Mouse (Mus musculus) c-Kit-negative CD71-positive TER-119-positive erythroid progenitor cells, embryonic 14.5 days (primary cell): ENCODE measurements around the gene Fau.
A peak's percentile ranks its signal among the peaks of the same experiment; 100 is the strongest.
"Not testable (repeated sequence)": the region's sequence is repeated elsewhere in the genome, so short reads cannot be mapped to it uniquely, and the experiment has no call there.

Experiments used
- DNase-seq: peaks from one replicate; pipeline ENCODE4 v3.0.0-alpha.2; 2013; ENCODE audit warnings: low read depth, low spot score

Fau gene

GRCm38 (mm10) chr19:6057313-6058096 is at the start of gene Fau, which contains the start of gene Mrpl49:
Fau (plus strand) TSS chr19:6057844.
Mrpl49 (minus strand) TSS chr19:6057785.
- peak; percentile 96 for DNase-seq

DNA sequence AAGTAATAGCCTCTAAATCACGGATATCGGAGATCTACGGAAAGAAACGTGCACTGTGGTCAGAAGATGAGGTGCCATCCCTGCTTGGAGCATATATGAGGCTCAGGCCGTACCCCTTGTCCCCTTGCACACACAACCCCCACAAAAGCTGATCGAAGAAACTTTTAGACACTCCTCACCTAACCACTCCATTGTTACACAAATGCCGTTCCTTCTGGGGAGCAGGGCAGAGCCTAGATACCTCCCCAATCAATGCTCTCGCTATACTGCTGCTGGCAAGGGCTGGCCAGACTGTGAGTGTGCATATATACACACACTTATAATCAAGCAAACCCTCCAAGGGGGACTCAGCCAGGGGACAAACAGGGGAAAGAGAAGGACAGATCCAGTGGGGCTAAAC is 48.5 kb upstream of the Fau start:
- no peak for DNase-seq

GRCm38 (mm10) chr19:6013691-6014090 is 44.0 kb upstream of the Fau start:
- no peak for DNase-seq

GRCm38 (mm10) chr19:6014991-6015510 is 42.6 kb upstream of the Fau start:
- peak; percentile 80 for DNase-seq

- no peak for DNase-seq
Observed at GRCm38 (mm10) chr19:6015511-6016315, 41.9 kb upstream of the Fau start, which contains the start of gene Capn1. Capn1 (minus strand) TSS chr19:6015897.

DNA sequence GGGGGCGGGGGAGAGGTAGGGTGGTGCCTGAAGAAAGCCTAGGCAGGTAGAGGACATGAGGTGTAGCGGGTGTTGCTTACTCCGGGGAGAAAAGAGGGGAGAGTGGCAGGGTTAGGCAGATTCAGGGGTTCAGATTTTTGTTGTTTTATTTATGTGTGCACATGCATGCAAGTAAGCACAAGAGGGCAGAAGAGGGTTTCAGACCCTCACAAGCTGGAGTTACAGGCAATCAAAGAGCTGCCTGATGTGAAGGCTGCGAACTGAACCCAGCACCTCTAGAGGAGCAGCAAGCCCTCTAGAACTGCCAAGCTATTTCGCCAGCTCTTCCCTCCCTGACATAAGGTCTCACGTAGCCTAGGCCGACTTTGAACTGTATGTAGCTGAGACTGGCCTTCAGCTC is 41.1 kb upstream of the Fau start:
- DNase-seq: no peak

- peak; percentile 88 for DNase-seq
Observed at GRCm38 (mm10) chr19:6018142-6019089, 39.2 kb upstream of the Fau start.

GRCm38 (mm10) chr19:6020276-6020675 is 37.4 kb upstream of the Fau start:
- no peak for DNase-seq

DNA sequence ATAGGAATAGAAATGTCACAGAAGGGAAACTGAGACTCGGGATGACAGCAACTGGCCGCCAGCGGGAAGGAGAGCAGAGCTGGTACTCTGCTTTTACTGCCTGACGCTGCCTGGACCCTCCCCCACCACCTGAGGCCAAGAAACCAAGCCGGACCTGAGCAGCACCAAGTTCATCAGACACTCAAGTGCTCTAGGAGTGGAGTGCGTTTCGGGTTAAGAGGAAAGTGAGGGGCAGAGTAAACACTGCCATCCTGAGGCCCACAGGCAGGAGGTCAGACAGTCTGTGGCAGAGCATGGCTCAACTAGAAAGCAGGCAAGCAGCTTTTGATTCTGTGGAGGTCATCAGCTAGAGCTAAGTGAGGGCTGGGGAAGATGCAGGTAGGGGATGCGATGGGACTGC is 34.6 kb upstream of the Fau start:
- DNase-seq: no peak

DNA sequence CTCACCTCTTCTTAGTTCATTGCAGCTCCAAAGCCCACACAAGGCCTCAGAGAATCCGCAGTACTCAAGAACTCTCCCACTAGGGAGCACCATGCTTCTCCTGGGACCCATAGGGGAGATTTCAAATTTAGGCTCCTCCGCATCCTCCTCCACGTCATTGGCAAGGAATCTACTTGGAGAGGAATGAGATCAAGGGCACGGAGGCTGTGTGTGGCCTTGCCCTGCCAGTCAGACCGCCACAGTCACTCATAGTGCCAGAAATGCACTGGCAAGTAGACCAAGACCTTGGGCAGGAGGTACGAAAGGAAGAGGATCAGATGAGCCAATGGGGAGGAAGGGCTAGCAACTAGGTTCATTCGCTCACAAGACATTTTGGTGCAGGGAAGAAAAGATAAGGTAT is 33.7 kb upstream of the Fau start:
- no peak for DNase-seq

DNA sequence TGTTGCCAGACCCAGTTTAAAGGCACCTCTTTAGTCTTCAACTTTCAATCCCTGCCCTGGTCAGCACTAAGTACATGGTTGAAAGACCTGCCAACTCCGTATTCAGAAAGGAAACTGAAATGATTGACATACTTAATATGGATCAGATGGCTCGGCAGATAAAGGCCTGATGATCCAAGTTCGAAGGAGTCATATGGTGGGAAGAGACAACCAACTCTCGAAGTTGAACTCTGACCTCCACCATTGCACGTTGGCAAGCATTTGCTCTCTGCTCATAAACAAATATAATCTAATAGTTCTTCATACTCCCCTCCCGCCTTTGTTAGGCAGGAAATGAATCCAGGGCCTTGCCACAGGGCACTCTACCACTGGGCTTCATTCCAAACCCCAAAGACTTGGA is 28.7 kb upstream of the Fau start:
- no peak for DNase-seq

- no peak for DNase-seq
Observed at GRCm38 (mm10) chr19:6029426-6029825, 28.2 kb upstream of the Fau start.

DNA sequence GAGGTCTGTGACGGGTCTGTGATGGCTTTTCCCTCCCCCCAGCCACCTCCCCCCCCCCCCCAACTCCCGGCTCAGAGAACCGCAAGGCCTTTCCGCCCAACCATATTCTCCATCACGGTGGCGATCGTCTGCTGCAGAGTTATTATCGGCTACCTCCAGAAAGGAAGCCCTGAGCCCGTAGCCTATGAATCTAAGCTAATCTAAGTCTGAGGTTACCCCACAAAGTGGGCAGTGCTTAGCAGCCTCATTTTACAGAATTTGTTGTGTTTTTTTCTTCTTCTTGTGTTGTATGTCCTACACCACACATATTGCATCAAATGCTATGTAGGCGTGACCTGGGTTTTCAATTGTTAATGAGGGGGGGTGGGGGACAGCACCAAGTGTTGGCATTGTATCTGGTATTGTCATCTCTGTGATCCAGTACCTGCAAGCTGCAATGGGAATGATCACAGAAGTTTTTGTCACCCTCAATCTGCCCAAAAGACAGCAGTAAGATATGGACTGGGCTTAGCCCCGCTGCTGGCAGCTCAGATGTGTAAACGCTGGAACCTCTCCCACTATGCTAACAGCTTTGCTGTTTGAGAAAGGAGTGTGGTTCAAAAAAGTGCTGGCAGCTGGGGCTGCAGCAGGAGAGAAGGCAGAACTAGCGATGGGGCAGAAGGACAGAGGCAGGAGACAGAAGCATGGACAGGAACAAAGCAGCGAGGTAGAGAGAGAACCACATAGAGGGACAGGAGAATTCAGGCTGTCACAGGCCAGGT is 26.9 kb upstream of the Fau start:
- DNase-seq: no peak

DNA sequence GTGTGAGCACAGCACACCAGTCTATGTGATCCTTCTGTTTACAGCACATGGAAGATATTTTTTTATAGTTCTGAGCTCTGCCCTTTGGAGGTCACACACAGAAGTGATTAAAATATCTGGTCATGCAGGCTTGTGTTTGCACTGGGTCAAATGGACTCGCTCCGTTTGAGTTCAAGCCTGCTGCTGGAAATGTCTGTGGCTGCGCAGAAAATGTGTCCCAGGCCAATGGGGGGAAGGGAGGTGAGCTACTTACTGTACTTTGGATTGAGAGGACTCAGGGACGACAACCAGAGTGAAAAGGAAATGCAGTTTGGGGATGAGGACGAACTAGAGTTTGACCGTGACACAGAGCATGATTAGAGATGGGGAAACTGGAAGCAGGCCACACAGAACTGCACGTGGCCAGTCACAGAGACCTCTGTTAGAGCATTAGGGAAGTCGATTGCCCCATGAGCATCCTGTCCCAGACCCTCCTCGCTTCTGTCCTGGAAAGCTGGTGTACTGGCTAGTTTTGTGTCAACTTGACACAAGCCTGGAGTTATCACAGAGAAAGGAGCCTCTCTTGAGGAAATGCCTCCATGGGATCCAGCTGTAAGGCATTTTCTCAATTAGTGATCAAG is 21.6 kb upstream of the Fau start:
- DNase-seq: no peak

DNA sequence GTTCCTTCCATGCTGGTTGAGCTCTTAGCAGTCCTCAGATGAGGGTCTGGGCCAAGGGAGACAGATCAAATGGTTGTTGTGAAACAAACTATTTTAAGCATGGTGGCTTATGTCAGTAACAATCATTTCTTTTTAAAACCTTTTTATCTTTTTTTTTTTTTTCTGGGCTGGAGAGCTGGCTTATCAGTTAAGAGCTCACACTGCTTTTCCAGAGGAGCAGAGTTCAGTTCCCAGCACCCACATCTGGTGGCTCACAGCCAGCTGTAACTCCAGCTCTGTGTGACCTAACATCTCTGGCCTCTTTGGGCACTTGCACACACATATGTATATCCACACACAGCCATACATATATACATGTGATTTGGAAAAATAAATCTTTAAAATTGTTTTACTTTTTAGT is 19.9 kb upstream of the Fau start:
- DNase-seq: no peak

DNA sequence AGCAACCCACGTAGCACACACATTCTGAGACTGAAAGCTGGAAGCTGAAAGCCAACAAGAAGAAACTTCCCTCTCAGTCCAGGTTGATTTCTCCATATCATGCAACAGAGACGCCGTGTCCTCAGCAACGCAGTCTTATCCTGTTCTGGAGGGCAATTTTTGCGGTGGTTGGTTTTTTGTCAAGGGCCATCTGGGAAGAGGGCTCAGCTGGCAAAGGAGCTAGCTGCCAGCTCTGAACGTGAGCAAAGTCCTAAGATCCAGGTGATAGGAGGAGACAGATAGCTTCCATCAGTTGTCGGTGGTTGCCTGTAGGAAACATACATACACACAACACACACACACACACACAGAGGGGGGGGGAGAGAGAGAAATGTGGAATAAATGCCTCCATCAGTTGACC is 19.3 kb upstream of the Fau start:
- no peak for DNase-seq

DNA sequence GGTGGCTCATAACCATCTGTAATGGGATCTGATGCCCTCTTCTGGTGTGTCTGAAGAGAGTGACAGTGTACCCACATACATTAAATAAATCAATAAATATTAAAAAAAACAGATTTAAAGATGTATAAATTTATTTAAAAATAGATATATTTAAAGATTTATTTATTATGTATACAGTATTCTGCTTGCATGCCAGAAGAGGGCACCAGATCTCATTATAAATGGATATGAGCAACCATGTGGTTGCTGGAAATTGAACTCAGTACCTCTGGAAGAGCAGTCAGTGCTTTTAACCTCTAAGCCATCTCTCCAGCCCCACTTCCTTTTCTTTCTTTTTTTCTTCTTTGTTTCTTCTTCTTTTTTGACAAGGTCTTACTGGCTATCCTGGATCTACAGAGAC is 17.6 kb upstream of the Fau start:
- DNase-seq: no peak

DNA sequence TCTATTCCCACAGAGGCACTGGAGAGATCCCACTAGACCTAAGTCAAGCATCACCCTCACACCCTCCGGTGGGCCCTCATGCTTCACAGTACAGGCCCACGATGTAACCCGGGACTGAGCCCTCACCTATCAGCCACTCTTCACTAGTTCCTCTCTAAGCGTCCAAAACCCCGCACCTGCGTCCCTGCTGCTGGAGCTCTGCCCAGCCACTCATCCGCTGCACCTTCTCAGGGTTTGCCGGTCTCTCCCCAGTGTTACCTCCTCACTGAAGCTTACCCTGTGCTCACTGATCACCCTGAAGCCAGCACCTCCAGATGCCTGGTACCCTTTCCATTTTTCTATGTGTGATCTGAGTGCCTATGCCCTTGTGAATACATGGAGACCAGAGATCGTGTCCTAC is 15.4 kb upstream of the Fau start:
- no peak for DNase-seq

- DNase-seq: not testable (repeated sequence)
Observed at GRCm38 (mm10) chr19:6044102-6044501, 13.5 kb upstream of the Fau start.
